Mouse (Mus musculus): ENCODE results near the gene Dennd6a.

The Dennd6a gene

GRCm38 (mm10) chr14:26571951-26572675, 1.5 kb upstream of the Dennd6a start:
- no peak for DNase-seq (ENCODE audit: low spot score)

GRCm38 (mm10) chr14:26576255-26576780, 2.7 kb downstream of the Dennd6a start:
- no peak for DNase-seq (ENCODE audit: low spot score)

GRCm38 (mm10) chr14:26578791-26579191, 5.1 kb downstream of the Dennd6a start:
- DNase-seq (ENCODE audit: low spot score): no peak

DNA sequence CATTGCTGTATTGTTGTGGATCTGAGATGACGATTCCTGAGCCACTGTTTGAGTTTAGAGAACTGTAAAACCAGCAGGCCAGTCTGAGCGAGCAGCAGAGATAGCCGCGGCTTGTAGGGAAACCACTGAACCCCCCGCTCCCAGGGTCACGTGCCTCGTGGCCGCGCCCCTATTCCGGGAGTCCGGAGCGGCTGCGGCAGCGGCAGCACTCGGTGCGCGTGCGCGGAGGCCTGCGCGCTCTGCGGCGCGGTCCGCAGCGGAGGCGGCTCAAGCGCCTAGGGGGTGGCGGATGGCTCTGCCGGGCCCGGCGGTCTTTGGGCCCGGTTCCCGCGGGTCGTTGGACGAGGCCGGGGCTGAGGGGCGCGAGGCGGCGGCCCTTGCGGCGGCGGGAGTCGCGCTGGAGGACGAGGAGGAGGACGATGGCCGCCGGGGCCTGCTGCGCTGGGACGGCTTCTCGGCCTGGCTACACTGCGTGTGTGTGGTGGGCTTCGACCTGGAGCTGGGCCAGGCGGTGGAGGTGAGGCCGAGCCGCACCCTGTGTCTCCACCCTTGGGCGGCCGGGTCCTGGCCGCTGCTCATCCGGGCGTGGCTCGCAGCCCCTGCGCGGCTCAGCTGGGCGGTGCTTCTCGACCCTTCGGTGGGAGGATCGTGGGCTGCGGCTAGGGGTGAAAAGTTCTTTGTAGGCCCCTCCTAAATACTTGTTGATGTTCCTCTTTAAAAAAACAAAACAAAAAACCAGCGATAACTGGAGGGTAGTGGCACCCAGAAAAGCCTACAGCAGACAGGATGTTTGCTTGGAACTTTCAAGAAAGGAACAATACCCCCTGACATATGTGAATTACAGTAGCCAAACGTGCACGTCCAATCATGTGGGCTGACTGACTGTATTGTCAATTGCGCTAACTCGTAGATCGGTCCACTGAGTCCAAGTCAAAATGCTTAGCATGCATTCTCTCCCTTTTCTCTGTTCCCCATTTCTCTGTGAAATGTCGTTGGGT, 6.0 kb downstream of the Dennd6a start:
- DNase-seq (ENCODE audit: low spot score): peak; percentile 87

DNA sequence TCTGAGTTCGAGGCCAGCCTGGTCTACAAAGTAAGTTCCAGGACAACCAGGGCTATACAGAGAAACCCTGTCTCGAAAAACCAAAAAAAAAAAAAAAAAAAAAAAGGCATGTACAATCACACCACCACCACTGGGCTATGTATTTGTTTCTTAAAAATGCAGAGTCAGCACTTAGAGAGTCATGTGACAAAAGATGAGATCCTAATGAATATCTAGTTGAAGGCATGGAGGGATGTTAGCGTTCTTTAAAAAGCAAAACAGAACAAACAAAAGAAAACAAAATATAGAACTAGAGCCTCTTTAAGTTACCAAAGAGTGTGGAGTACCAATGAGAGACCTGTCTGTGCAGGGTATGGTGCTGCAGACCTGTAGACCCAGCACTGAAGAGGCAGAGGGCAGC, 10.0 kb downstream of the Dennd6a start:
- no peak for DNase-seq (ENCODE audit: low spot score)

DNA sequence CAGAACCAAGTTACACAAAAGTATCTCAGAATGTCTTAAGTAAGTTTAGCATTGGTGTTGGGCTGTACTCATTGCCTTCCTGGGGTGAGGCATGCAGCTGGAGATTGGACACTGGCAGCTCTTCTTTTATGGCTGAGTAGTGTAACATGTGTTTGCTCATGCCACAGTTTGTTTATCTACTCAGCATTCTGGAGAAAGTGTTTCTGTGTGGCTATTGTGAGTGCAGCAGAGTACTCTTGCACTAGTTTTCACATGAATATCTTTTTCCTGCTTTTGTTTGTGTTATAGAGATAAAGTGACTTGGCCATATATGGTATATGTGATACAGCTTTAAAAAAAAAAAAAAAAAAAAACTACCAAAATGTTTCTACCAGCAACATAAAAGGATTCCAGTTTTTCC, 13.5 kb downstream of the Dennd6a start:
- DNase-seq (ENCODE audit: low spot score): no peak

DNA sequence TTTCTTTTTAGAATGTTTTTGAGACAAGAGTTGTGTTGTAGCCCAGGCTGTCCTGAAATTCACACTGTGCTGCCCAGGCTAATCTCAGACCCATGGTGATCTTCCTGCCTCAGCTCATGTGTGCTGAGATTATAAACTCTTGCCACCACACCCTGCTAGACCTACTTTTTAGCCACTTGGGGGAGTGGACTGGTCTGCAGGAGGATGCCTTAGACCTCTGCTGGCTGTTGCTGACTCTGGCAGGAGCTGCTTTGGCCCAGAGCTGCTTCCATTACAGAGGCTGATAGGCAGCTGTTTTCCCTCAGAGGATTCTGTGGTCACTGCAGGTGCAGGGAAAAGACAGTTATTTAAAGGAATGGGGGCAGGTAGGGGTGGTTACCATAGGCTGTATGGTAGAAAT, 17.7 kb downstream of the Dennd6a start:
- no peak for DNase-seq (ENCODE audit: low spot score)

GRCm38 (mm10) chr14:26593281-26593895, 19.7 kb downstream of the Dennd6a start:
- DNase-seq (ENCODE audit: low spot score): no peak

- no peak for DNase-seq (ENCODE audit: low spot score)
Measured at GRCm38 (mm10) chr14:26595167-26595566, 21.5 kb downstream of the Dennd6a start.

DNA sequence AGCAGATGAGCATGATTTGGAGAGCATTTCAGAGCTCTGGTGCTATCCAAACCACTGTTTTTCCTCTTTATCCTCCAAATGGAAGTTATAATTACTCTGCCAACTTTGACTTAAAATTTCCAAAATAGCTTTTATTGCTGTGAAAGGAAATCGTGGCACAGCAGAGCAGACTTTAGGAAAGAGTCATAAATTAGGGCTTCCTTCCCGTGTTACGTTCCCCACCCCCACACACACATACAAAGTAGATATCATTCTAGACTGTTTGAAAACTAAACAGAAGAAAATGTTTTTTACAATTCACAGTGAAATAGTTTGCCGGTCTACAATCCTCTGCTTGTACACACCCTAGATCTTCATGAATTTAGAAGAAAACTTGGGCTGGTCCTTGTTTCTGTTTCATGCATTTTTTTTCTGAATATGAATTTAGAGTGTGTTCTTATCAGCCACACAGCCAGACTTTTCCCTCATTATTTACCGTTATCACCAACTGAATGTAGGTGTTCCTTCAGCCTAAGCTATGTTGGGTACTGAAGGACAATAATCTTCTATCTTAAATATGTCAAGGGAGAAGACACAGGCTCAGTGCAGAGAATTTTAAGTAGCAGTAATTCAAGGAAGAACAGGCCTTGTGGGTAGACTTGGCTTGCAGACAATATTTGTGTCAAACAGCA, 22.2 kb downstream of the Dennd6a start:
- no peak for DNase-seq (ENCODE audit: low spot score)

DNA sequence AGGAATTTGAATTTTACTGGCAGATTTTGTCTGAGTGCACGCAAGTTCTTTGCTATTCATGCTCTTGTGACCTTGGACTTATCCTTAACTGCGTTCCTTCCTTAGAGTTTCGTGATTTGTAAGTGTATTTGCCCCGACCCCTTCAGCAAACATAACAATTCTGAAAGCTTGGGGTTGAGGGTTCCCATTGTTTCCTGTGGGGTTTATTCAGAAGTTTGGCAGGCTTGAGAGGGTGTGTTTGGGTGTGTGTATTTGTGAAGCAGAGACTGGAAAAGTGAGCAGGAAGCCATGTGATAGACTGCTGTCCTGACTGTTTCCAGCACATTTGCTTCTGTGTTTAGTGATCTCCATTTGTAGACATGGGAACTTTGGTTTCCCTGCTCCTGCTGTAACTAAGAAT, 31.7 kb downstream of the Dennd6a start:
- no peak for DNase-seq (ENCODE audit: low spot score)

DNA sequence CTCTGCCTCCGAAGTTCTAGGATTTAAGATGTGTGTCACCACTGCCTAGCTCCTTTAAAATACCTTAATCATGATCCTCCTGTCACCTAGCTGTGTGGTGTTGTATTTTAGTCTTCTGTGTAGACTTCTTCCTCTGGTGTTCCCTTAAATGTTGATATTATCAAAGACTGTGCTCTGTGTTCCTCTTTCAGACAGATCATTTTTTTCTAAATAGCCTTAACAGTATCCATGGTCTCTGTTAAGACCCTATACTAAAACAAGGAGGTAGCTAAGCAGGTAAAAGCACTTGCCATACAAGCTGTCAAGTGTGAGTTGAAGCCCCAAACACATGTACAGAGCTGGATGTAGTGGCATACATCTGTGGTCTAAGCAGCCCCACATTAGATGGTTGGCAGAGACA, 36.0 kb downstream of the Dennd6a start:
- no peak for DNase-seq (ENCODE audit: low spot score)

DNA sequence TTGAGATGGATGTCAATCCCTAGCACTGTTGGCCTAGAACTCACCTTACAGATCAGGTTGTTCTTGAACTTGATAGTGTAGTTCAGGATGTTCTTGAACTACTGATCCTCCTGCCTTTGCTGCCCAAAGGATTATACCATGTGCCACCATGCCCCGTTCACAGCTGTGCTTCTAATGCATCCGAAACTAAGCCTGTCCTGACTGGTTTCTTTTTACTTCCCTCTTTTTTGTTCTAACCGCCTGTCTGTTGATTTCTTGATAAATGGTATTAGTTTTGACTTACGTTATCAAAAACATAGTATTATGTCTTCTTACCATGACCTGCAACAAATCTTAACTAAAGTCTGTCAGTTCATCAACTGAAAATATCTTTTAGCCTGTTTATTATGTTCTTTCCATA, 37.0 kb downstream of the Dennd6a start:
- no peak for DNase-seq (ENCODE audit: low spot score)

- no peak for DNase-seq (ENCODE audit: low spot score)
Measured at GRCm38 (mm10) chr14:26625301-26625700, 51.6 kb downstream of the Dennd6a start.

DNA sequence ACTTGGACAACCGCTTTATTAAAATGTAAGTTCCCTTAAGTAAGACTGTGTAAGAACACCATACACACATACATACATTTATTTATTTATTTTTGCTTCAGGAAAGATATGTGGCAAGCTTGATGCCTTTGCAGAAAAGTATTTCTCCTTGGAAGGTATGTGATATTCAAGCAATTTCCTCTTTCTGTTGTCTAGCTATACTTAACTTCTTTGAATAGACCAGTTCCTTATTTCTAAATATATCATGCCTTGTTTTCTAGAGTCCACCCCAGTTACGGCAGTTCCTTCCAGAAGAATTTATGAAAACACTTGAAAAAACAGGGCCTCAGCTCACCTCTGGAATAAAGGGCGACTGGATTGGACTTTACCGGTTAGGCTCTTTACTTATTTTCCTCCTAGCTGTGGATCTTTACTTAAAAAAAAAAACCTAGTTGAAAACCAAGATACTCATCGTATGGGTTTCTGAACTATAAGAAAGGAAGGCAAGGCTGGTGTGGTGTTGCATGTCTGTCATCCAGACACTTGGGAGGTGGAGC, 53.0 kb downstream of the Dennd6a start:
- DNase-seq (ENCODE audit: low spot score): no peak

- peak; percentile 50 for DNase-seq (ENCODE audit: low spot score)
Measured at GRCm38 (mm10) chr14:26637025-26637850, 63.6 kb downstream of the Dennd6a start.

- DNase-seq (ENCODE audit: low spot score): peak; percentile 98
Measured at GRCm38 (mm10) chr14:26637851-26638707, 64.4 kb downstream of the Dennd6a start, which contains the start of gene Arf4. Gene Arf4, plus strand, starts transcription at chr14:26638074.

GRCm38 (mm10) chr14:26638708-26639084, 65.0 kb downstream of the Dennd6a start:
- peak; percentile 44 for DNase-seq (ENCODE audit: low spot score)

- no peak for DNase-seq (ENCODE audit: low spot score)
Measured at GRCm38 (mm10) chr14:26639251-26639650, 65.6 kb downstream of the Dennd6a start.

DNA sequence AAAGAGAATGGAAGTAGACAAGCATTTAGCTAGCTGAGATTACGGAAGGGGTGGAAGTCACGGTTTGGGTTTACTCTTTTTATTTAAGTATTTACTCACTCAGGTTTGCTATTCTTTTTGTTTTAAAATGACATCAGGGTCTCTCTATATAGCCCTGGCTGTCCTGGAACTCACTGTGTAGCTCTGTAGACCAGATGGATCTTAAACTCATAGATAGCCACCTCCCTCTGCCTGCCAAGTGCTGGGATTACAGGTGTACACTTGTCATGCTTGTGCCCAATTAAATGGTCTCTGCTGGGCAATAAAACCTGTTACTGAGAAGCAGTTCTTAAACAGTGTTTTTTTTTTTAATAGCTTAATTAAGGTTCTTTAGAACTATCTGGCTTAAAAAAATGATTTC, 66.3 kb downstream of the Dennd6a start:
- no peak for DNase-seq (ENCODE audit: low spot score)

Measured in layer of hippocampus, adult 11-12 months (tissue).